Mouse (Mus musculus): ENCODE results near the gene Spata31d1d. TPM values are rescaled to one million over a fixed set of nuclear protein-coding genes. Genes with fewer than 3 reads are reported as not detected.
"Not testable (repeated sequence)": the region's sequence is repeated elsewhere in the genome, so short reads cannot be mapped to it uniquely, and the experiment has no call there.

The Spata31d1d gene
- polyA plus RNA-seq, 1 experiment from 2014 or later, result not detected

- H3K36me3 ChIP-seq, result no peaks in the 10 kb centered on the region
- ATAC-seq, result no peak
These were observed 5.2 kb downstream of the Spata31d1d start for GRCm38 (mm10) chr13:59726139-59726867.

GRCm38 (mm10) chr13:59722089-59722488, 9.5 kb downstream of the Spata31d1d start:
- WGBS, result 89% methylated on average over 1 of the region's 1 CpGs
- H3K9me3 ChIP-seq; H3K9ac ChIP-seq; H3K4me2 ChIP-seq (replicated peaks); H3K4me3 ChIP-seq (replicated peaks); H3K36me3 ChIP-seq; H3K27me3 ChIP-seq (replicated peaks); H3K4me1 ChIP-seq (replicated peaks); H3K27ac ChIP-seq; ATAC-seq: not testable (repeated sequence)

More at GRCm38 (mm10) chr13:59726139-59726867, 5.2 kb downstream of the Spata31d1d start:
- WGBS, result 26% methylated on average over 29 of the region's 29 CpGs
- peak overlapping the region; percentile 37 for H3K4me2 ChIP-seq (replicated peaks)
- H3K27ac ChIP-seq, result no peak overlapping the region
- peaks cover 3% of the 10 kb centered on the region; the same call in 1 of the 2 replicates for H3K4me1 ChIP-seq (replicated peaks)
- no peak overlapping the region for H3K4me3 ChIP-seq (replicated peaks)
- H3K9me3 ChIP-seq, result no peaks in the 10 kb centered on the region
- H3K9ac ChIP-seq, result no peak overlapping the region
- 0 out of 2 replicates have a peak, but pooled peaks cover 3% of the 10 kb centered on the region for H3K27me3 ChIP-seq (replicated peaks)

- Histone ChIP-seq H3K9ac (no peak overlapping the region), H3K4me3 (replicated peaks) (no peak overlapping the region), H3K9me3 (no peaks in the 10 kb centered on the region), H3K4me1 (replicated peaks) (no peaks in the 10 kb centered on the region), H3K27me3 (replicated peaks) (no peaks in the 10 kb centered on the region), H3K36me3 (no peaks in the 10 kb centered on the region), H3K4me2 (replicated peaks) (no peak overlapping the region), H3K27ac (no peak overlapping the region)
- no peak for ATAC-seq
- WGBS, result 90% methylated on average over 1 of the region's 1 CpGs
These were observed 12.1 kb downstream of the Spata31d1d start for GRCm38 (mm10) chr13:59719475-59719874.

- not testable (repeated sequence) for H3K4me1 ChIP-seq (replicated peaks); H3K36me3 ChIP-seq; H3K9me3 ChIP-seq; H3K4me2 ChIP-seq (replicated peaks); H3K4me3 ChIP-seq (replicated peaks); H3K9ac ChIP-seq; H3K27ac ChIP-seq; H3K27me3 ChIP-seq (replicated peaks)
- WGBS, result 18% methylated on average over 6 of the region's 6 CpGs
- ATAC-seq, result peak; percentile 63
These were observed 12.6 kb downstream of the Spata31d1d start for GRCm38 (mm10) chr13:59718857-59719440.

GRCm38 (mm10) chr13:59713710-59714109, 17.8 kb downstream of the Spata31d1d start:
- Histone ChIP-seq H3K9ac (no peak overlapping the region), H3K36me3 (no peaks in the 10 kb centered on the region), H3K4me2 (replicated peaks) (no peak overlapping the region), H3K27me3 (replicated peaks) (no peaks in the 10 kb centered on the region; the same call in 1 of the 2 replicates), H3K9me3 (no peaks in the 10 kb centered on the region), H3K4me3 (replicated peaks) (no peak overlapping the region), H3K27ac (no peak overlapping the region), H3K4me1 (replicated peaks) (no peaks in the 10 kb centered on the region)
- WGBS, result 32% methylated on average over 3 of the region's 3 CpGs
- ATAC-seq, result no peak

- not testable (repeated sequence) for H3K9ac ChIP-seq; H3K4me1 ChIP-seq (replicated peaks); H3K36me3 ChIP-seq; H3K27ac ChIP-seq; H3K9me3 ChIP-seq; H3K4me2 ChIP-seq (replicated peaks); H3K4me3 ChIP-seq (replicated peaks); H3K27me3 ChIP-seq (replicated peaks); ATAC-seq
- 68% methylated on average over 3 of the region's 3 CpGs for WGBS
These were observed 19.6 kb downstream of the Spata31d1d start, which contains the start of gene Spata31d1b for GRCm38 (mm10) chr13:59711984-59712383. TSS of gene Spata31d1b (plus strand) at chr13:59712284.

GRCm38 (mm10) chr13:59710230-59710629, 21.3 kb downstream of the Spata31d1d start, which contains the start of gene Spata31d1a:
TSS of gene Spata31d1a (minus strand) at chr13:59710330.
- no peaks in the 10 kb centered on the region; the same call in 1 of the 2 replicates for H3K27me3 ChIP-seq (replicated peaks)
- no peaks in the 10 kb centered on the region for H3K36me3 ChIP-seq
- H3K9me3 ChIP-seq, result no peaks in the 10 kb centered on the region
- ATAC-seq, result no peak
- H3K27ac ChIP-seq, result no peak within 1 kb of the TSS
- H3K9ac ChIP-seq, result no peak within 1 kb of the TSS
- no peak within 1 kb of the TSS for H3K4me2 ChIP-seq (replicated peaks)
- no peaks in the 10 kb centered on the region for H3K4me1 ChIP-seq (replicated peaks)
- H3K4me3 ChIP-seq (replicated peaks), result no peak within 1 kb of the TSS
- WGBS, result 87% methylated on average over 15 of the region's 15 CpGs

GRCm38 (mm10) chr13:59704562-59704961, 27.0 kb downstream of the Spata31d1d start:
- Histone ChIP-seq H3K4me3 (replicated peaks) (no peak overlapping the region), H3K36me3 (no peaks in the 10 kb centered on the region)
- 54% methylated on average over 12 of the region's 12 CpGs for WGBS

GRCm38 (mm10) chr13:59703514-59703913, 28.0 kb downstream of the Spata31d1d start:
- no peak overlapping the region for H3K4me2 ChIP-seq (replicated peaks)
- H3K9me3 ChIP-seq, result no peaks in the 10 kb centered on the region
- no peak overlapping the region for H3K4me3 ChIP-seq (replicated peaks)
- no peaks in the 10 kb centered on the region for H3K36me3 ChIP-seq
- no peak overlapping the region for H3K27ac ChIP-seq
- no peaks in the 10 kb centered on the region for H3K27me3 ChIP-seq (replicated peaks)
- WGBS, result 84% methylated on average over 12 of the region's 12 CpGs
- H3K4me1 ChIP-seq (replicated peaks), result no peaks in the 10 kb centered on the region; the same call in 1 of the 2 replicates
- no peak for ATAC-seq
- no peak overlapping the region for H3K9ac ChIP-seq

More at GRCm38 (mm10) chr13:59704562-59704961, 27.0 kb downstream of the Spata31d1d start:
- Histone ChIP-seq H3K4me1 (replicated peaks) (no peaks in the 10 kb centered on the region; the same call in 1 of the 2 replicates), H3K27ac (no peak overlapping the region), H3K4me2 (replicated peaks) (no peak overlapping the region), H3K27me3 (replicated peaks) (no peaks in the 10 kb centered on the region), H3K9me3 (no peaks in the 10 kb centered on the region), H3K9ac (no peak overlapping the region)
- ATAC-seq, result no peak

- H3K27me3 ChIP-seq (replicated peaks); H3K4me1 ChIP-seq (replicated peaks); H3K36me3 ChIP-seq; H3K9me3 ChIP-seq; H3K4me3 ChIP-seq (replicated peaks); H3K27ac ChIP-seq; H3K9ac ChIP-seq; ATAC-seq; H3K4me2 ChIP-seq (replicated peaks): not testable (repeated sequence)
- 72% methylated on average over 1 of the region's 1 CpGs for WGBS
These were observed 31.4 kb downstream of the Spata31d1d start for GRCm38 (mm10) chr13:59700137-59700536.

- no peak for ATAC-seq
- 93% methylated on average over 8 of the region's 8 CpGs for WGBS
- H3K9me3 ChIP-seq, result no peaks in the 10 kb centered on the region
- no peaks in the 10 kb centered on the region for H3K4me1 ChIP-seq (replicated peaks)
- no peaks in the 10 kb centered on the region for H3K36me3 ChIP-seq
- no peak overlapping the region for H3K4me3 ChIP-seq (replicated peaks)
- no peak overlapping the region for H3K9ac ChIP-seq
- H3K27ac ChIP-seq, result no peak overlapping the region
- H3K4me2 ChIP-seq (replicated peaks), result no peak overlapping the region
- H3K27me3 ChIP-seq (replicated peaks), result no peaks in the 10 kb centered on the region
These were observed 32.4 kb downstream of the Spata31d1d start for GRCm38 (mm10) chr13:59699131-59699530.

- Histone ChIP-seq H3K9me3 (no peaks in the 10 kb centered on the region), H3K4me2 (replicated peaks) (no peak overlapping the region), H3K4me1 (replicated peaks) (no peaks in the 10 kb centered on the region), H3K27me3 (replicated peaks) (no peaks in the 10 kb centered on the region), H3K4me3 (replicated peaks) (no peak overlapping the region), H3K27ac (no peak overlapping the region), H3K36me3 (no peaks in the 10 kb centered on the region), H3K9ac (no peak overlapping the region)
- no peak for ATAC-seq
- 81% methylated on average over 7 of the region's 7 CpGs for WGBS
These were observed 35.8 kb downstream of the Spata31d1d start for GRCm38 (mm10) chr13:59695781-59696180.

Data from intestine, embryonic 15.5 days (tissue).